Mouse (Mus musculus) midbrain, embryonic 11.5 days (tissue): ENCODE data around the gene Tiam1. TPM values are rescaled to one million over a fixed set of nuclear protein-coding genes. Genes with fewer than 3 reads are reported as not detected.

Experiments used
- ATAC-seq: fragments of 200-750 bp; cut with Nextera tagmentation; 2 replicates; pipeline ENCODE4 v1.8.0; 2017; ENCODE audit warnings: moderate TSS enrichment, moderate library complexity; ENCODE audit not compliant: low FRiP score
- DNase-seq: peaks from one replicate; pipeline ENCODE4 v3.0.0; 2015; ENCODE audit warnings: low spot score; ENCODE audit errors: missing footprints
- H3K27ac ChIP-seq: fragments of 300-500 bp; sonication (generic); 2 replicates; pipeline ENCODE4 v1.5.1; 2014; ENCODE audit warnings: low read depth, low read length
- H3K27me3 ChIP-seq: fragments of 300-500 bp; sonication (generic); 2 replicates; pipeline ENCODE4 v1.6.1; 2014; ENCODE audit warnings: mild to moderate bottlenecking, low read length, moderate library complexity, mixed read lengths; ENCODE audit not compliant: control insufficient read depth, insufficient read depth
- H3K36me3 ChIP-seq: fragments of 300-500 bp; sonication (generic); 2 replicates; pipeline ENCODE4 v1.6.1; 2014; ENCODE audit warnings: mild to moderate bottlenecking, low read length, moderate library complexity, mixed read lengths; ENCODE audit not compliant: control insufficient read depth, insufficient read depth
- H3K4me1 ChIP-seq: fragments of 300-500 bp; sonication (generic); 2 replicates; pipeline ENCODE4 v1.6.1; 2014; ENCODE audit warnings: low read length; ENCODE audit not compliant: control insufficient read depth, insufficient read depth
- H3K4me2 ChIP-seq: fragments of 300-500 bp; sonication (generic); 2 replicates; pipeline ENCODE4 v1.6.1; 2014; ENCODE audit warnings: mild to moderate bottlenecking, moderate library complexity
- H3K4me3 ChIP-seq: fragments of 300-500 bp; sonication (generic); 2 replicates; pipeline ENCODE4 v1.5.1; 2014; ENCODE audit warnings: low read depth, low read length
- H3K9ac ChIP-seq: fragments of 300-500 bp; sonication (generic); 2 replicates; pipeline ENCODE4 v1.6.1; 2014; ENCODE audit warnings: low read length
- H3K9me3 ChIP-seq: fragments of 300-500 bp; sonication (generic); 2 replicates; pipeline ENCODE4 v1.6.1; 2016; ENCODE audit warnings: low read length; ENCODE audit not compliant: control insufficient read depth
- WGBS: fragments of 180-500 bp; shearing (Covaris S2); extraction: QIAGEN DNeasy Blood & Tissue Kit; methylation state at CpG from one replicate; pipeline ENCODE4 v1.1.7; 2014; 5-methylcytosine and 5-hydroxymethylcytosine counted together
- polyA plus RNA-seq: library from polyadenylated mRNA; unstranded; fragments of >200 nt; fragmentation: Nextera tagmentation; extraction: Ambion mirVana; gene quantifications from 2 replicates; pipeline ENCODE4 v1.2.1, GENCODE M21; 2014

The Tiam1 gene
- polyA plus RNA-seq, 1 experiment from 2014 or later: 14.2 TPM

GRCm38 (mm10) chr16:89991701-89992152 lies 151.8 kb downstream of the Tiam1 start:
- WGBS: 80% methylated on average over 12 of the region's 12 CpGs
- Histone ChIP-seq H3K9me3 (peaks cover 6% of the 10 kb centered on the region; the same call in 1 of the 2 replicates), H3K27me3 (no peaks in the 10 kb centered on the region), H3K4me1 (no peaks in the 10 kb centered on the region), H3K4me3 (no peak overlapping the region), H3K4me2 (no peak overlapping the region), H3K36me3 (no peaks in the 10 kb centered on the region), H3K27ac (no peak overlapping the region), H3K9ac (no peak overlapping the region)
- no peak for ATAC-seq
- DNase-seq: peak; percentile 14

GRCm38 (mm10) chr16:89990288-89990955 lies 153.1 kb downstream of the Tiam1 start:
- WGBS: 84% methylated on average over 5 of the region's 5 CpGs
- H3K4me1 ChIP-seq: peaks cover 4% of the 10 kb centered on the region; the same call in 1 of the 2 replicates
- no peaks in the 10 kb centered on the region for H3K36me3 ChIP-seq
- ATAC-seq (no peak), DNase-seq (no peak)
- no peaks in the 10 kb centered on the region; the same call in 1 of the 2 replicates for H3K9me3 ChIP-seq
- no peak overlapping the region for H3K9ac ChIP-seq
- no peak overlapping the region for H3K27ac ChIP-seq
- H3K4me3 ChIP-seq: no peak overlapping the region
- H3K27me3 ChIP-seq: no peaks in the 10 kb centered on the region
- H3K4me2 ChIP-seq: no peak overlapping the region

GRCm38 (mm10) chr16:89989816-89990215 lies 153.8 kb downstream of the Tiam1 start:
- Histone ChIP-seq H3K4me3 (no peak overlapping the region), H3K27ac (no peak overlapping the region), H3K27me3 (no peaks in the 10 kb centered on the region), H3K9ac (no peak overlapping the region), H3K4me1 (peaks cover 4% of the 10 kb centered on the region; the same call in 1 of the 2 replicates), H3K36me3 (no peaks in the 10 kb centered on the region), H3K9me3 (no peaks in the 10 kb centered on the region), H3K4me2 (no peak overlapping the region)
- WGBS: 89% methylated on average over 10 of the region's 10 CpGs
- DNase-seq: no peak
- no peak for ATAC-seq

- WGBS: 75% methylated on average over 18 of the region's 18 CpGs
- H3K4me2 ChIP-seq: no peak overlapping the region
- H3K4me3 ChIP-seq: no peak overlapping the region
- H3K9ac ChIP-seq: no peak overlapping the region
- DNase-seq (no peak), ATAC-seq (no peak)
- H3K9me3 ChIP-seq: no peaks in the 10 kb centered on the region
- no peaks in the 10 kb centered on the region for H3K27me3 ChIP-seq
- H3K4me1 ChIP-seq: peaks cover 4% of the 10 kb centered on the region; the same call in 1 of the 2 replicates
- H3K27ac ChIP-seq: no peak overlapping the region
- H3K36me3 ChIP-seq: no peaks in the 10 kb centered on the region
These were observed 156.8 kb downstream of the Tiam1 start for GRCm38 (mm10) chr16:89986672-89987362.

GRCm38 (mm10) chr16:89985702-89986481 lies 157.7 kb downstream of the Tiam1 start:
- no peak overlapping the region for H3K4me3 ChIP-seq
- no peaks in the 10 kb centered on the region for H3K9me3 ChIP-seq
- H3K27ac ChIP-seq: no peak overlapping the region
- no peak overlapping the region for H3K4me2 ChIP-seq
- DNase-seq (peak; percentile 83), ATAC-seq (no peak)
- 78% methylated on average over 20 of the region's 20 CpGs for WGBS
- peaks cover 4% of the 10 kb centered on the region; the same call in 1 of the 2 replicates for H3K4me1 ChIP-seq
- no peaks in the 10 kb centered on the region for H3K27me3 ChIP-seq
- H3K9ac ChIP-seq: no peak overlapping the region
- no peaks in the 10 kb centered on the region for H3K36me3 ChIP-seq

- H3K27ac ChIP-seq: no peak overlapping the region
- H3K4me3 ChIP-seq: no peak overlapping the region
- DNase-seq: no peak
- H3K4me1 ChIP-seq: no peaks in the 10 kb centered on the region
- 86% methylated on average over 11 of the region's 11 CpGs for WGBS
- no peaks in the 10 kb centered on the region for H3K27me3 ChIP-seq
- H3K9me3 ChIP-seq: no peaks in the 10 kb centered on the region
- no peaks in the 10 kb centered on the region for H3K36me3 ChIP-seq
- no peak for ATAC-seq
- no peak overlapping the region for H3K4me2 ChIP-seq
- H3K9ac ChIP-seq: no peak overlapping the region
These were observed 163.4 kb downstream of the Tiam1 start for GRCm38 (mm10) chr16:89980075-89980744.

GRCm38 (mm10) chr16:89975441-89975840 lies 168.1 kb downstream of the Tiam1 start:
- ATAC-seq (no peak), DNase-seq (no peak)
- no peaks in the 10 kb centered on the region for H3K9me3 ChIP-seq
- H3K4me2 ChIP-seq: no peak overlapping the region
- WGBS: 94% methylated on average over 9 of the region's 9 CpGs
- no peaks in the 10 kb centered on the region for H3K27me3 ChIP-seq
- no peak overlapping the region for H3K4me3 ChIP-seq
- H3K27ac ChIP-seq: no peak overlapping the region
- H3K9ac ChIP-seq: no peak overlapping the region
- H3K36me3 ChIP-seq: no peaks in the 10 kb centered on the region
- no peaks in the 10 kb centered on the region for H3K4me1 ChIP-seq

- Histone ChIP-seq H3K36me3 (no peaks in the 10 kb centered on the region), H3K4me3 (no peak overlapping the region)
- 92% methylated on average over 16 of the region's 16 CpGs for WGBS
These were observed 169.5 kb downstream of the Tiam1 start for GRCm38 (mm10) chr16:89973814-89974712.

More at GRCm38 (mm10) chr16:89973814-89974712, 169.5 kb downstream of the Tiam1 start:
- no peak overlapping the region for H3K9ac ChIP-seq
- DNase-seq: no peak
- H3K27me3 ChIP-seq: no peaks in the 10 kb centered on the region
- no peaks in the 10 kb centered on the region for H3K9me3 ChIP-seq
- no peaks in the 10 kb centered on the region for H3K4me1 ChIP-seq
- H3K4me2 ChIP-seq: no peak overlapping the region
- no peak for ATAC-seq
- no peak overlapping the region for H3K27ac ChIP-seq
